Mouse (Mus musculus) cortical plate, adult 2 months (tissue): ENCODE measurements around the gene Tbc1d2b.

ENCODE experiments used
- CTCF ChIP-seq: fragments of 200-500 bp; IDR thresholded peaks from 2 replicates; pipeline ENCODE4 v1.5.1; 2011; ENCODE audit warnings: mild to moderate bottlenecking, control low read depth, low read length; ENCODE audit not compliant: insufficient read depth; ENCODE audit errors: extremely low read depth
- POLR2A ChIP-seq: fragments of 200-500 bp; IDR thresholded peaks from 2 replicates; pipeline ENCODE4 v1.6.1; 2011; ENCODE audit warnings: mild to moderate bottlenecking, low read length, control low read depth; ENCODE audit not compliant: insufficient read depth; ENCODE audit errors: extremely low read depth

DNA sequence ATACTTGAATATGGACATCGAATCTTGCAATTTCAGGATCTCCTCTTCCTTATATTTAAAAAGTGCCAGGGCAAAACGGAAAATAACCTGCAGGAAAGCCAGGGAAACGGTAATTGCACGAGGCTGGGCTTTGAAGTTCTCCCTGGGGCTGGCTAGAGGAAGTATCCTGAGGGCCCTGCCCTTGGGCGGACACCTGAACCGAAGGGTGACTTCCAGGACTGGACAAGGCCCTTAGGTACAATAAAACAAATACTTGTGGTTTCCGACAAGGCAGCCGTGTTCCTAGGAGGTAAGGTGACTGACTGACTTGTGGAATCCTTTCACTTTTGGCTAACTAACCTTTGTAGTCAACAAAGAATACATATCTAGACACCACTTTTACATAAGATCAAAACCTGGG is 62.8 kb downstream of the Tbc1d2b start:
- no peak for TF ChIP-seq CTCF
- TF ChIP-seq POLR2A: no peak
